Mouse (Mus musculus) MEL (cell line): ENCODE measurements around the gene Kcnk3. TPM values are rescaled to one million over a fixed set of nuclear protein-coding genes. Genes with fewer than 3 reads are reported as not detected.

Experiments used
- DNase-seq: peaks from one replicate; pipeline ENCODE4 v3.0.0; 2011; ENCODE audit warnings: low read depth, low spot score
- H3K27ac ChIP-seq: 2 replicates; pipeline ENCODE4 v1.5.1; 2012; ENCODE audit warnings: low read depth, mild to moderate bottlenecking, control low read depth, low read length, moderate library complexity; ENCODE audit not compliant: control insufficient read depth
- H3K27me3 ChIP-seq, 2 experiments: fragments of 150-350 bp in 1 of 2; sonication (generic) in 1 of 2; 2 replicates each; pipeline ENCODE4 v1.6.1; 2012; ENCODE audit warnings: low read length in 2 of 2, mild to moderate bottlenecking in 2 of 2, improper control_type of control experiment in 1 of 2, moderate library complexity in 1 of 2; ENCODE audit not compliant: insufficient read depth in 2 of 2, control insufficient read depth in 1 of 2
- H3K36me3 ChIP-seq, 2 experiments: 2 replicates each; pipeline ENCODE4 v1.6.1; 2012 to 2014; ENCODE audit warnings: low read length in 2 of 2, improper control_type of control experiment in 1 of 2, inconsistent platforms in 1 of 2, mild to moderate bottlenecking in 1 of 2; ENCODE audit not compliant: insufficient read depth in 2 of 2, control insufficient read depth in 1 of 2
- H3K4me1 ChIP-seq, 2 experiments: fragments of 150-350 bp in 1 of 2; sonication (generic) in 1 of 2; 2 replicates each; pipeline ENCODE4 v1.6.1; 2012; ENCODE audit warnings: low read length in 2 of 2, improper control_type of control experiment in 1 of 2, mild to moderate bottlenecking in 1 of 2; ENCODE audit not compliant: insufficient read depth in 2 of 2, control insufficient read depth in 1 of 2
- H3K4me3 ChIP-seq, 2 experiments: fragments of 150-350 bp in 1 of 2; sonication (generic) in 1 of 2; 2 replicates each; pipeline ENCODE4 v1.5.1; 2012; ENCODE audit warnings: low read depth in 2 of 2, low read length in 2 of 2, mild to moderate bottlenecking in 2 of 2, moderate library complexity in 2 of 2, control low read depth in 1 of 2, improper control_type of control experiment in 1 of 2; ENCODE audit not compliant: control insufficient read depth in 1 of 2, insufficient read depth in 1 of 2
- H3K79me2 ChIP-seq: 2 replicates; pipeline ENCODE4 v1.6.1; 2012; ENCODE audit warnings: mild to moderate bottlenecking, low read length, moderate library complexity; ENCODE audit not compliant: control insufficient read depth, poor library complexity, insufficient read depth
- H3K9ac ChIP-seq: 2 replicates; pipeline ENCODE4 v1.6.1; 2012; ENCODE audit warnings: low read depth, mild to moderate bottlenecking, control low read depth, low read length, moderate library complexity; ENCODE audit not compliant: control insufficient read depth, poor library complexity, severe bottlenecking
- H3K9me3 ChIP-seq: fragments of 150-350 bp; sonication (generic); replicated peaks from 2 replicates; pipeline ENCODE4 v1.6.1; 2012; ENCODE audit warnings: mild to moderate bottlenecking, low read length, improper control_type of control experiment, moderate library complexity; ENCODE audit not compliant: insufficient read depth
- CHD1 ChIP-seq: IDR thresholded peaks from 2 replicates; pipeline ENCODE4 v1.6.1; 2012; ENCODE audit warnings: low read depth, mild to moderate bottlenecking, inconsistent platforms, low read length, improper control_type of control experiment
- CHD2 ChIP-seq: IDR thresholded peaks from 2 replicates; pipeline ENCODE4 v1.6.1; 2011; ENCODE audit warnings: low read length, improper control_type of control experiment
- ETS1 ChIP-seq: IDR thresholded peaks from 2 replicates; pipeline ENCODE4 v1.6.1; 2012; ENCODE audit warnings: low read depth, mild to moderate bottlenecking, inconsistent platforms, low read length, improper control_type of control experiment, moderate library complexity
- HCFC1 ChIP-seq: IDR thresholded peaks from 2 replicates; pipeline ENCODE4 v1.6.1; 2012; ENCODE audit warnings: low read depth, mild to moderate bottlenecking, inconsistent platforms, low read length, improper control_type of control experiment, moderate library complexity
- KAT2A ChIP-seq: conservative IDR thresholded peaks from 2 replicates; pipeline ENCODE4 v1.6.1; 2012; ENCODE audit warnings: low read depth, low read length, improper control_type of control experiment, inconsistent platforms
- MAFK ChIP-seq: IDR thresholded peaks from 2 replicates; pipeline ENCODE4 v1.6.1; 2011; ENCODE audit warnings: low read depth, mild to moderate bottlenecking, low read length, improper control_type of control experiment, borderline replicate concordance
- MAX ChIP-seq: IDR thresholded peaks from 2 replicates; pipeline ENCODE4 v1.6.1; 2011; ENCODE audit warnings: low read length, improper control_type of control experiment
- MAZ ChIP-seq: IDR thresholded peaks from 2 replicates; pipeline ENCODE4 v1.6.1; 2012; ENCODE audit warnings: low read depth, mild to moderate bottlenecking, inconsistent platforms, low read length, improper control_type of control experiment
- MYC ChIP-seq: IDR thresholded peaks from 2 replicates; pipeline ENCODE4 v1.6.1; 2011; ENCODE audit warnings: low read depth, mild to moderate bottlenecking, low read length, improper control_type of control experiment, moderate library complexity
- NELFE ChIP-seq: IDR thresholded peaks from 2 replicates; pipeline ENCODE4 v1.6.1; 2011; ENCODE audit warnings: low read depth, low read length, improper control_type of control experiment
- POLR2AphosphoS2 ChIP-seq: IDR thresholded peaks from 2 replicates; pipeline ENCODE4 v1.6.1; 2011; ENCODE audit warnings: low read length, improper control_type of control experiment
- POLR2AphosphoS5 ChIP-seq: IDR thresholded peaks from 2 replicates; pipeline ENCODE4 v1.6.1; 2012; ENCODE audit warnings: low read depth, borderline replicate concordance, mild to moderate bottlenecking, inconsistent platforms, low read length, moderate library complexity, mixed read lengths
- TAL1 ChIP-seq: IDR thresholded peaks from 2 replicates; pipeline ENCODE4 v1.6.1; 2012; ENCODE audit warnings: mild to moderate bottlenecking, inconsistent platforms, low read length, moderate library complexity, mixed read lengths
- UBTF ChIP-seq: IDR thresholded peaks from 2 replicates; pipeline ENCODE4 v1.6.1; 2012; ENCODE audit warnings: low read depth, mild to moderate bottlenecking, inconsistent platforms, low read length, improper control_type of control experiment, moderate library complexity, borderline replicate concordance; ENCODE audit not compliant: insufficient read depth
- ZC3H11A ChIP-seq: IDR thresholded peaks from 2 replicates; pipeline ENCODE4 v1.6.1; 2012; ENCODE audit warnings: low read depth, mild to moderate bottlenecking, inconsistent platforms, low read length, improper control_type of control experiment
- ZMIZ1 ChIP-seq: IDR thresholded peaks from 2 replicates; pipeline ENCODE4 v1.6.1; 2012; ENCODE audit warnings: low read depth, mild to moderate bottlenecking, inconsistent platforms, low read length, improper control_type of control experiment, moderate library complexity
- ZNF384 ChIP-seq: IDR thresholded peaks from 2 replicates; pipeline ENCODE4 v1.6.1; 2012; ENCODE audit warnings: low read depth, mild to moderate bottlenecking, inconsistent platforms, low read length, improper control_type of control experiment
- polyA plus RNA-seq, 2 experiments: library from polyadenylated mRNA; stranded (reverse) in 1 of 2; unstranded in 1 of 2; fragments of >175 nt in 1 of 2; fragments of >200 nt in 1 of 2; gene quantifications; 2 replicates each; pipeline versions ENCODE4 v1.2.1 to v1.2.4; 2012; ENCODE audit warnings: low replicate concordance in 2 of 2, low read depth in 1 of 2; ENCODE audit not compliant: insufficient read length in 2 of 2, insufficient read depth in 1 of 2, missing spikeins in 1 of 2
- total RNA-seq: library from RNA; depleted of rRNA; stranded (reverse); fragments of 300-350 nt; gene quantifications from 2 replicates; pipeline ENCODE4 v1.2.3, GENCODE M21; 2012

The Kcnk3 gene
- total and polyA plus RNA-seq, 3 experiments: not detected

GRCm38 (mm10) chr5:30590231-30590630 is 2.3 kb downstream of the Kcnk3 start:
- Histone ChIP-seq H3K4me3 (no peak overlapping the region), H3K4me1 (no peaks in the 10 kb centered on the region), H3K27me3 (peaks cover 10% of the 10 kb centered on the region in 2 experiments), H3K27ac (no peak overlapping the region), H3K9ac (no peak overlapping the region), H3K79me2 (no peaks in the 10 kb centered on the region), H3K36me3 (no peaks in the 10 kb centered on the region), H3K9me3 (no peaks in the 10 kb centered on the region)
- TF ChIP-seq HCFC1: no peak
- no peak for TF ChIP-seq ZNF384
- no peak for TF ChIP-seq ETS1
- DNase-seq: no peak

GRCm38 (mm10) chr5:30591205-30591731 is 3.3 kb downstream of the Kcnk3 start:
- no peak overlapping the region for H3K27ac ChIP-seq
- H3K4me3 ChIP-seq: no peak overlapping the region
- H3K9ac ChIP-seq: no peak overlapping the region
- H3K4me1 ChIP-seq: no peaks in the 10 kb centered on the region
- H3K36me3 ChIP-seq: no peaks in the 10 kb centered on the region
- no peaks in the 10 kb centered on the region for H3K9me3 ChIP-seq
- peaks cover 12% of the 10 kb centered on the region in 2 experiments for H3K27me3 ChIP-seq
- TF ChIP-seq NELFE: no peak
- no peak for TF ChIP-seq UBTF
- no peak for TF ChIP-seq POLR2AphosphoS2
- no peak for TF ChIP-seq ZC3H11A
- TF ChIP-seq HCFC1: no peak
- TF ChIP-seq ZMIZ1: no peak
- TF ChIP-seq MAX: no peak
- no peak for TF ChIP-seq TAL1
- no peak for TF ChIP-seq CHD1
- TF ChIP-seq MAFK: no peak
- no peak for TF ChIP-seq POLR2AphosphoS5
- TF ChIP-seq KAT2A: no peak
- no peak for TF ChIP-seq CHD2
- TF ChIP-seq MYC: no peak
- no peak for TF ChIP-seq ETS1
- TF ChIP-seq MAZ: no peak
- TF ChIP-seq, all 39 proteins: peak for 0
- H3K79me2 ChIP-seq: no peaks in the 10 kb centered on the region
- no peak for DNase-seq
